ENCODE assay signal across 8 mouse cellular contexts in genomic region chr7:31115587-31116043, GRCm38 (mm10). TPM values are rescaled to one million over a fixed set of nuclear protein-coding genes. Genes with fewer than 3 reads are reported as not detected.
DNase-seq lines count a peak whose midpoint lies in the region; ATAC-seq lines count a peak whose summit lies in the region.
"Had no signal": no experiment of that assay in that cellular context is flagged by ENCODE, and none has a peak within 500 bp of the region (broad histone marks: within the 10 kb centered on the region; RNA-seq: fewer than 3 reads in every experiment).

No protein-coding gene starts in this region.

- peak overlapping the region; percentile 30; the same call in 1 of the 2 replicates for H3K4me3 ChIP-seq in embryonic facial prominence, embryonic 10.5 days
- H3K4me3 ChIP-seq in limb, embryonic 12.5 days (replicated peaks) = no peak overlapping the region
- H3K4me3 ChIP-seq: midbrain, embryonic 12.5 days had no signal

- peaks cover 47% of the 10 kb centered on the region for H3K4me1 ChIP-seq in embryonic facial prominence, embryonic 10.5 days
- H3K4me1 ChIP-seq in limb, embryonic 12.5 days (replicated peaks) = peaks cover 15% of the 10 kb centered on the region

- 15% methylated on average over 17 of the region's 17 CpGs for WGBS in embryonic facial prominence, embryonic 10.5 days
- 29% methylated on average over 17 of the region's 17 CpGs for WGBS in limb, embryonic 12.5 days

- DNase-seq in urinary bladder, postnatal 14 days (ENCODE audit: low spot score) = peak; percentile 36
- DNase-seq in urinary bladder, postnatal 4 days (ENCODE audit: low spot score in 2 of 2) = no peak
- DNase-seq in embryonic facial prominence, embryonic 10.5 days (ENCODE audit: low spot score) = peak; percentile 71
- peak; percentile 85 to 88 for DNase-seq in heart, postnatal 10 days
- peak; percentile 26 for DNase-seq in mesoderm, embryonic 11.5 days (ENCODE audit: low read depth, low spot score)
- DNase-seq in urinary bladder, adult 2 months (ENCODE audit: low spot score) = no peak

- H3K27ac ChIP-seq in embryonic facial prominence, embryonic 10.5 days (replicated peaks) = peak overlapping the region; percentile 77
- peak overlapping the region; percentile 53; the same call in 1 of the 2 replicates for H3K27ac ChIP-seq in limb, embryonic 12.5 days
- H3K27ac ChIP-seq: midbrain, embryonic 12.5 days had no signal

- no peaks in the 10 kb centered on the region for H3K9me3 ChIP-seq in embryonic facial prominence, embryonic 10.5 days
- no peaks in the 10 kb centered on the region for H3K9me3 ChIP-seq in limb, embryonic 12.5 days
- H3K9me3 ChIP-seq: midbrain, embryonic 12.5 days had no signal

- peak overlapping the region; percentile 19; the same call in 1 of the 2 replicates for H3K9ac ChIP-seq in limb, embryonic 12.5 days (replicated peaks)
- H3K9ac ChIP-seq: midbrain, embryonic 12.5 days had no signal

- H3K27me3 ChIP-seq in embryonic facial prominence, embryonic 10.5 days (replicated peaks; ENCODE audit: low read depth, poor library complexity, severe bottlenecking) = 0 out of 2 replicates have a peak, but pooled peaks cover 4% of the 10 kb centered on the region
- peaks cover 2% of the 10 kb centered on the region for H3K27me3 ChIP-seq in limb, embryonic 12.5 days

- no peaks in the 10 kb centered on the region for H3K36me3 ChIP-seq in embryonic facial prominence, embryonic 10.5 days (replicated peaks)
- H3K36me3 ChIP-seq in limb, embryonic 12.5 days = no peaks in the 10 kb centered on the region
- H3K36me3 ChIP-seq: midbrain, embryonic 12.5 days had no signal

- peak overlapping the region; percentile 42 for H3K4me2 ChIP-seq in limb, embryonic 12.5 days
- H3K4me2 ChIP-seq: midbrain, embryonic 12.5 days had no signal

- peak; percentile 20; the same call in 1 of the 2 replicates for ATAC-seq in limb, embryonic 12.5 days (ENCODE audit: insufficient number of reproducible peaks, insufficient read depth, low FRiP score, low TSS enrichment, low read depth)

- intact Hi-C loops in heart, postnatal 10 days (cut with DNase I) = no loop called here

RNA-seq across cellular contexts. Expression of gene Hpn, which starts 0.5 kb away (rescaled TPM):
- 4.0 and 4.3 TPM in 2 replicates for polyA plus RNA-seq in embryonic facial prominence, embryonic 10.5 days (2016; fragmentation: Nextera tagmentation; extraction: Ambion mirVana)
- total RNA-seq in heart, postnatal 10 days (2021) = 1 to 10 TPM; 2.5 to 3.0 TPM
- polyA plus RNA-seq in limb, embryonic 12.5 days (2016; fragmentation: Nextera tagmentation; extraction: Ambion mirVana) = 2.4 and 3.6 TPM in 2 replicates
- 2.2 and 2.7 TPM in 2 replicates for polyA plus RNA-seq in urinary bladder, adult 2 months (2012; rRNA removed)

RNA-seq across cellular contexts. Expression of gene Scn1b, which starts 11.2 kb away (rescaled TPM):
- polyA plus RNA-seq in embryonic facial prominence, embryonic 10.5 days (2016; fragmentation: Nextera tagmentation; extraction: Ambion mirVana) = 1.2 and 1.3 TPM in 2 replicates
- total RNA-seq in heart, postnatal 10 days (2021) = 10 to 100 TPM; 13.2 to 13.9 TPM
- polyA plus RNA-seq in limb, embryonic 12.5 days (2016; fragmentation: Nextera tagmentation; extraction: Ambion mirVana) = 1.4 and 2.0 TPM in 2 replicates
- polyA plus RNA-seq in urinary bladder, adult 2 months (2012; rRNA removed) = 49.1 and 54.5 TPM in 2 replicates

RNA-seq across cellular contexts. Expression of gene Fxyd3, which starts 39.1 kb away (rescaled TPM):
- 7.5 and 8.8 TPM in 2 replicates for polyA plus RNA-seq in embryonic facial prominence, embryonic 10.5 days (2016; fragmentation: Nextera tagmentation; extraction: Ambion mirVana)
- 1 to 10 TPM; 2.8 to 5.1 TPM for total RNA-seq in heart, postnatal 10 days (2021)
- 18.3 and 19.2 TPM in 2 replicates for polyA plus RNA-seq in limb, embryonic 12.5 days (2016; fragmentation: Nextera tagmentation; extraction: Ambion mirVana)
- polyA plus RNA-seq in urinary bladder, adult 2 months (2012; rRNA removed) = 445 and 558 TPM in 2 replicates

RNA-seq across cellular contexts. Expression of gene Gramd1a, which starts 40.1 kb away (rescaled TPM):
- 96.1 and 102 TPM in 2 replicates for polyA plus RNA-seq in embryonic facial prominence, embryonic 10.5 days (2016; fragmentation: Nextera tagmentation; extraction: Ambion mirVana)
- 10 to 100 TPM; 25.6 to 31.4 TPM for total RNA-seq in heart, postnatal 10 days (2021)
- polyA plus RNA-seq in limb, embryonic 12.5 days (2016; fragmentation: Nextera tagmentation; extraction: Ambion mirVana) = 95.1 and 104 TPM in 2 replicates
- polyA plus RNA-seq in urinary bladder, adult 2 months (2012; rRNA removed) = 49.4 and 60.1 TPM in 2 replicates

RNA-seq across cellular contexts. Expression of gene Lgi4, which starts 56.5 kb away (rescaled TPM):
- 2.5 and 2.8 TPM in 2 replicates for polyA plus RNA-seq in embryonic facial prominence, embryonic 10.5 days (2016; fragmentation: Nextera tagmentation; extraction: Ambion mirVana)
- total RNA-seq in heart, postnatal 10 days (2021) = 1 to 10 TPM; 3.0 to 4.3 TPM
- polyA plus RNA-seq in limb, embryonic 12.5 days (2016; fragmentation: Nextera tagmentation; extraction: Ambion mirVana) = 0.61 and 0.87 TPM in 2 replicates
- polyA plus RNA-seq in urinary bladder, adult 2 months (2012; rRNA removed) = 16.0 and 17.8 TPM in 2 replicates

Comparison
In these comparisons a context has a peak if more than half of its experiments do, and no peak if none do; other contexts are left out.
1. DNase-seq: peak in urinary bladder, postnatal 14 days (single experiment), embryonic facial prominence, embryonic 10.5 days (single experiment), heart, postnatal 10 days (2 of 2) and mesoderm, embryonic 11.5 days (single experiment); none in urinary bladder, postnatal 4 days (0 of 2) and urinary bladder, adult 2 months (single experiment).
2. RNA of gene Scn1b, which starts 11.2 kb away (polyA plus RNA-seq): 49.1 to 54.5 TPM in urinary bladder, adult 2 months; 1.4 to 2.0 TPM in limb, embryonic 12.5 days and 1.2 to 1.3 TPM in embryonic facial prominence, embryonic 10.5 days; every median in the first group is over 10 times any median in the second.
3. RNA of gene Fxyd3, which starts 39.1 kb away (polyA plus RNA-seq): 445 to 558 TPM in urinary bladder, adult 2 months; 18.3 to 19.2 TPM in limb, embryonic 12.5 days and 7.5 to 8.8 TPM in embryonic facial prominence, embryonic 10.5 days; every median in the first group is over 10 times any median in the second.